20 mouse cellular contexts compared by ENCODE assay signal in genomic region chr1:153547555-153547954, GRCm38 (mm10). TPM values are rescaled to one million over a fixed set of nuclear protein-coding genes. Genes with fewer than 3 reads are reported as not detected.
A peak's percentile ranks its signal among the peaks of the same experiment; 100 is the strongest.
DNase-seq lines count a peak whose midpoint lies in the region; ATAC-seq lines count a peak whose summit lies in the region.
"Had no signal": no experiment of that assay in that cellular context is flagged by ENCODE, and none has a peak within 500 bp of the region (broad histone marks: within the 10 kb centered on the region; RNA-seq: fewer than 3 reads in every experiment).

No protein-coding gene starts in this region.

- no peak for DNase-seq in kidney, adult 9 months
- DNase-seq in layer of hippocampus, postnatal 10 days (ENCODE audit: low spot score in 2 of 2) = no peak
- no peak for DNase-seq in adrenal gland, adult 2 months
- DNase-seq: adrenal gland, postnatal 10 days; adrenal gland, postnatal 36 days; cerebellum, adult 18-20 months; cerebellum, adult 9-10 months; cerebellum, postnatal 14 days; embryo, embryonic 11 days; gastrocnemius, postnatal 25 days; heart, adult 18-20 months; heart, postnatal 10 days; heart, postnatal 36 days had no signal

- peak; percentile 30; the same call in 1 of the 2 replicates for ATAC-seq in common myeloid progenitor, adult 5-6 weeks (replicated peaks; ENCODE audit: low read depth, poor library complexity, severe bottlenecking)
- peak; percentile 48 for ATAC-seq in megakaryocyte, adult 5-6 weeks (ENCODE audit: poor library complexity, severe bottlenecking)
- ATAC-seq in monocyte, adult 5-6 weeks (replicated peaks; ENCODE audit: insufficient number of reproducible peaks, low FRiP score, low TSS enrichment, poor library complexity, severe bottlenecking) = peak; percentile 19; the same call in 1 of the 2 replicates
- ATAC-seq: activated CD4-positive, CD25-positive, alpha-beta regulatory T cell, adult 4 months; CD4-positive, CD25-positive, alpha-beta regulatory T cell, adult 4 months; forebrain, embryonic 15.5 days; hindbrain, postnatal 0 days had no signal

RNA-seq across cellular contexts. Expression of gene Npl, which starts 2.3 kb away (rescaled TPM):
- 12.2 and 17.9 TPM in 2 replicates for total RNA-seq in common myeloid progenitor, adult 5-6 weeks (2017)
- 8.5 and 9.4 TPM in 2 replicates for total RNA-seq in megakaryocyte, adult 5-6 weeks (2015)
- total RNA-seq in megakaryocyte, adult 5-6 weeks (2017) = 2.2 and 3.4 TPM in 2 replicates
- 1.9 to 6.3 TPM (median 6.0 TPM) in 3 replicates for total RNA-seq in monocyte, adult 5-6 weeks (2017)
- 1 to 10 TPM; 6.6 TPM for total RNA-seq in layer of hippocampus, postnatal 10 days (2021)
- 1 to 10 TPM; 2.9 to 8.3 TPM for total RNA-seq in adrenal gland, adult 2 months (2021)
- polyA plus RNA-seq in adrenal gland, adult 2 months (2012; rRNA removed) = 0.15 and 0.16 TPM in 2 replicates
- polyA plus RNA-seq: activated CD4-positive, CD25-positive, alpha-beta regulatory T cell, adult 4 months; CD4-positive, CD25-positive, alpha-beta regulatory T cell, adult 4 months had no signal
